Mouse (Mus musculus) testis, adult 2 months (tissue): ENCODE measurements around the gene Adgrg1. TPM values are rescaled to one million over a fixed set of nuclear protein-coding genes. Genes with fewer than 3 reads are reported as not detected.

Source experiments
- H3K27ac ChIP-seq: fragments of 200-500 bp; 2 replicates; pipeline ENCODE4 v1.5.1; 2012; ENCODE audit warnings: low read depth, low read length; ENCODE audit not compliant: control insufficient read depth, insufficient read depth
- H3K27me3 ChIP-seq: fragments of 200-500 bp; 2 replicates; pipeline ENCODE4 v1.6.1; 2012; ENCODE audit warnings: mild to moderate bottlenecking, low read length, moderate library complexity; ENCODE audit not compliant: control insufficient read depth, insufficient read depth
- H3K36me3 ChIP-seq: fragments of 200-500 bp; 2 replicates; pipeline ENCODE4 v1.6.1; 2012; ENCODE audit warnings: mild to moderate bottlenecking, low read length; ENCODE audit not compliant: control insufficient read depth, insufficient read depth
- H3K4me1 ChIP-seq: fragments of 200-500 bp; 2 replicates; pipeline ENCODE4 v1.6.1; 2012; ENCODE audit warnings: low read length; ENCODE audit not compliant: control insufficient read depth, insufficient read depth
- H3K4me3 ChIP-seq: fragments of 200-500 bp; 2 replicates; pipeline ENCODE4 v1.5.1; 2012; ENCODE audit warnings: low read depth, mild to moderate bottlenecking, low read length, moderate library complexity, mixed read lengths; ENCODE audit not compliant: control insufficient read depth
- CTCF ChIP-seq: fragments of 200-500 bp; IDR thresholded peaks from 2 replicates; pipeline ENCODE4 v1.5.1; 2012; ENCODE audit warnings: low read depth, mild to moderate bottlenecking, inconsistent platforms, low read length, moderate library complexity; ENCODE audit not compliant: control insufficient read depth, insufficient read depth, insufficient replicate concordance
- POLR2A ChIP-seq: fragments of 200-500 bp; IDR thresholded peaks from 2 replicates; pipeline ENCODE4 v1.6.1; 2012; ENCODE audit warnings: low read depth, mild to moderate bottlenecking, inconsistent platforms, low read length, moderate library complexity; ENCODE audit not compliant: control insufficient read depth
- polyA plus RNA-seq: library from polyadenylated mRNA; depleted of rRNA; stranded (reverse); fragments of >200 nt; gene quantifications from 2 replicates; pipeline ENCODE4 v1.2.3, GENCODE M21; 2012

The Adgrg1 gene
- polyA plus RNA-seq, 1 experiment, result 62.3 TPM

DNA sequence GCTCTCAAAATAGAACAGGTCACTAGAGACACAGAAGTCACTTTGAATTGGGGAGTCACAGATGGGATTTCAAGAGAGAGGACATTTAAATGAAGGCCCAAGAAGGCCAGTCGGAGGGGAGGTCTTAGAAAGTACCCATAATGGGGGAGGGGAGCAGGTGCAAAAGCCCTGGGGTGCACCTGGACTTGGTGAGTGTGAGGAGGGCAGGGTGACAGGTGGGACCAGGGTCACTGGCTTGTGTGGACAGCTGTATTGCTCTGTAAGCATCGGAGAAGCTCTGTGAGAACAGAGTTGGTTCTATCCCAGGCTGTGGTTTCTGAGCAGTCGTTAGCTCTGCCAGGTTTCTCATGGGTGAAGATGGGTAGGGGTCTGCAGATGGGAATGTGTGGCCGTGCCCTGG lies 17.5 kb downstream of the Adgrg1 start:
- no peak for TF ChIP-seq CTCF
- no peak for TF ChIP-seq POLR2A
- Histone ChIP-seq H3K27me3 (no peaks in the 10 kb centered on the region), H3K4me3 (no peak overlapping the region), H3K4me1 (peaks cover 9% of the 10 kb centered on the region; the same call in 1 of the 2 replicates), H3K27ac (no peak overlapping the region), H3K36me3 (no peaks in the 10 kb centered on the region)

DNA sequence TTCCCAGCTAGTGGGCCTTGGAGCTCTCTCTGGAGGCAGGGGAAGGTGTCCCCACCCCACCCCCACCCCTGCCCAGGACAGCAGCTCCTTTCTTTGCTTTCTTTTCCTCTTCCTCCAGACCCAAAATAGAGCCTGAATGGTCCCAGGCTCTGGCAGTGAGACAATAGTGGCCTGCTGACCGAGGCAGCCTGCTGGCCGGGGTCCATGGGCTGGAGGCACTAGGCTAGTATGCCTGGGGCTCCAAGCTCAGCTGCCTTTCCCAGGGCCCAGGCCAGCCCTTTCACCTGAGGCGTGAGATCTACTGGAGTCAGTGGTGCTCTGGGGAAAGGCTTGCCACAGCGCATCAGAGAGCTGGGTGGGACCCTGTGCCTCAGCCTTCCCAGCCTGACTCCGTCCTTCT lies 18.0 kb downstream of the Adgrg1 start:
- TF ChIP-seq CTCF, result no peak
- TF ChIP-seq POLR2A, result no peak
- H3K27ac ChIP-seq, result no peak overlapping the region
- H3K4me3 ChIP-seq, result no peak overlapping the region
- H3K27me3 ChIP-seq, result no peaks in the 10 kb centered on the region
- no peaks in the 10 kb centered on the region for H3K36me3 ChIP-seq
- peaks cover 9% of the 10 kb centered on the region; the same call in 1 of the 2 replicates for H3K4me1 ChIP-seq

- H3K27me3 ChIP-seq, result no peaks in the 10 kb centered on the region
- H3K4me3 ChIP-seq, result no peak overlapping the region
- H3K4me1 ChIP-seq, result peaks cover 9% of the 10 kb centered on the region; the same call in 1 of the 2 replicates
- H3K27ac ChIP-seq, result no peak overlapping the region
- H3K36me3 ChIP-seq, result no peaks in the 10 kb centered on the region
- TF ChIP-seq POLR2A, result no peak
- TF ChIP-seq CTCF, result no peak
Measured at GRCm38 (mm10) chr8:94992996-94993724, 18.6 kb downstream of the Adgrg1 start.

DNA sequence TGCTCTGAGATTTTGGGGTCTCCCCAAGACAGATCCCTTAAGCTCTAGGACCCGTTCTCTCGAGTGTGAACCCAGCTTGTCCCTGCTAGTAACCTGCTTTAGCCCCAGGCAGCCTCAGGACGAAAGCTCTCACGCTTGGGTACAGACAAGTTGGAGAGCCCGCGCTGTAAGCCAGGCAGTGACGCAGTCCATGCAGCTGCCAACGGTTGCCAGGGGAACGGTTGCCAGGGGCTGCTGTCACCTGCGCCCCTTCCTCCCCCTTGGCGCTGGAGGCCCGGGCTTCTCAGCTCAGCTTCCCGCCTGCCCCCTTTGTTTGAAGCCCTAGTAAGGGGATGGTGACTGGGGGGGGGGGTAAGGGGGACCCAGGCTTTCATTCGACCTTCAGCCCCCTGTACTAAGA lies 19.5 kb downstream of the Adgrg1 start:
- H3K4me3 ChIP-seq, result no peak overlapping the region

GRCm38 (mm10) chr8:94994510-94994909 lies 20.0 kb downstream of the Adgrg1 start:
- no peaks in the 10 kb centered on the region for H3K36me3 ChIP-seq
- no peak overlapping the region; the same call in 1 of the 2 replicates for H3K27ac ChIP-seq
- TF ChIP-seq CTCF (no peak), POLR2A (no peak)
- no peaks in the 10 kb centered on the region for H3K27me3 ChIP-seq
- peaks cover 11% of the 10 kb centered on the region; the same call in 1 of the 2 replicates for H3K4me1 ChIP-seq
- H3K4me3 ChIP-seq, result no peak overlapping the region

More for the DNA sequence above, 19.5 kb downstream of the Adgrg1 start:
- TF ChIP-seq POLR2A, result no peak
- no peak for TF ChIP-seq CTCF
- Histone ChIP-seq H3K4me1 (peaks cover 11% of the 10 kb centered on the region; the same call in 1 of the 2 replicates), H3K27me3 (no peaks in the 10 kb centered on the region), H3K36me3 (no peaks in the 10 kb centered on the region), H3K27ac (no peak overlapping the region)

GRCm38 (mm10) chr8:94995336-94995893 lies 20.9 kb downstream of the Adgrg1 start:
- Histone ChIP-seq H3K27me3 (no peaks in the 10 kb centered on the region), H3K4me3 (peak overlapping the region; percentile 16; the same call in 1 of the 2 replicates), H3K36me3 (no peaks in the 10 kb centered on the region), H3K4me1 (peaks cover 16% of the 10 kb centered on the region), H3K27ac (peak overlapping the region; percentile 82)
- TF ChIP-seq POLR2A, result no peak
- TF ChIP-seq CTCF, result no peak

DNA sequence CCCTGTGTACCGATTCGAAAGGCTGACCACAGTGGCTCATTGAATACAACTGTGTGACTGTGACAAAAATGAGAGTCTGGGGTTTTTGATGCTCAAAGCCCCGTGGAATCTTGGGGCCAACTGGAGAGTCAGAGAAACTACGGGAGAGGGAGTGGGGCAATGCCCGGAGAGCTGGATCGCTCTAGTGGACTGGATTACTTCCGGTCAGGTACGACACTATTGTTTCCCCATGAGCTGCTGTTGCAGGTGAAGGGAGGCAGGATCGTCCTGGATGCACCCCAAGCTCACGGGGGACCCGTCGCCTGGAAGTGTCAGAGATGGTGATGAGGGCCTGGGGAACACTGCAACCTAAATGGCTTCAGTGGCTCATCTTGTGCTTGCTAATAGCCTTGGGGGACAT lies 21.5 kb downstream of the Adgrg1 start:
- Histone ChIP-seq H3K4me1 (peaks cover 20% of the 10 kb centered on the region), H3K36me3 (no peaks in the 10 kb centered on the region), H3K4me3 (peak overlapping the region; percentile 16), H3K27ac (peak overlapping the region; percentile 82), H3K27me3 (no peaks in the 10 kb centered on the region)
- TF ChIP-seq POLR2A (no peak), CTCF (no peak)
